Mouse (Mus musculus) kidney, adult 9 months (tissue): ENCODE results near the gene Fgfr4.

Experiments used
- DNase-seq: peaks from one replicate; pipeline ENCODE4 v3.0.0; 2022

Fgfr4 gene

GRCm38 (mm10) chr13:55152621-55153415 is at the start of gene Fgfr4:
Gene Fgfr4 (plus strand): TSS chr13:55152640.
- peak; percentile 94 for DNase-seq

GRCm38 (mm10) chr13:55103351-55103750 is 49.1 kb upstream of the Fgfr4 start:
- DNase-seq, result no peak

GRCm38 (mm10) chr13:55105045-55105952 is 47.1 kb upstream of the Fgfr4 start, which contains the start of gene Zfp346:
Gene Zfp346 (plus strand): TSS chr13:55105311.
- DNase-seq, result peak; percentile 99

- no peak for DNase-seq
These were observed 46.3 kb upstream of the Fgfr4 start for GRCm38 (mm10) chr13:55105953-55106691.

- no peak for DNase-seq
These were observed 45.3 kb upstream of the Fgfr4 start for GRCm38 (mm10) chr13:55107116-55107515.

GRCm38 (mm10) chr13:55107694-55108093 is 44.7 kb upstream of the Fgfr4 start:
- DNase-seq, result no peak

- DNase-seq, result no peak
These were observed 38.1 kb upstream of the Fgfr4 start for GRCm38 (mm10) chr13:55114375-55114774.

GRCm38 (mm10) chr13:55124903-55125302 is 27.5 kb upstream of the Fgfr4 start:
- DNase-seq, result no peak

GRCm38 (mm10) chr13:55133448-55133847 is 19.0 kb upstream of the Fgfr4 start, which contains the start of gene Gm17617:
Gene Gm17617 (minus strand): TSS chr13:55133548.
- DNase-seq, result no peak

- DNase-seq, result peak; percentile 25
These were observed 17.1 kb upstream of the Fgfr4 start for GRCm38 (mm10) chr13:55135382-55135781.

- DNase-seq, result no peak
These were observed 12.2 kb upstream of the Fgfr4 start for GRCm38 (mm10) chr13:55140271-55140670.

- no peak for DNase-seq
These were observed 1.5 kb downstream of the Fgfr4 start for GRCm38 (mm10) chr13:55153951-55154350.

- no peak for DNase-seq
These were observed 9.9 kb downstream of the Fgfr4 start for GRCm38 (mm10) chr13:55162365-55162764.

- no peak for DNase-seq
These were observed 11.1 kb downstream of the Fgfr4 start for GRCm38 (mm10) chr13:55163553-55163952.

- DNase-seq, result no peak
These were observed 13.4 kb downstream of the Fgfr4 start for GRCm38 (mm10) chr13:55165831-55166339.

- no peak for DNase-seq
These were observed 14.6 kb downstream of the Fgfr4 start for GRCm38 (mm10) chr13:55166806-55167725.

GRCm38 (mm10) chr13:55167798-55168197 is 15.4 kb downstream of the Fgfr4 start:
- DNase-seq, result peak; percentile 83

- peak; percentile 86 for DNase-seq
These were observed 15.8 kb downstream of the Fgfr4 start for GRCm38 (mm10) chr13:55168255-55168654.

GRCm38 (mm10) chr13:55168958-55169369 is 16.5 kb downstream of the Fgfr4 start:
- peak; percentile 75 for DNase-seq

GRCm38 (mm10) chr13:55171517-55172335 is 19.3 kb downstream of the Fgfr4 start:
- no peak for DNase-seq
